Comparison of ENCODE assay signal across 26 mouse cellular contexts in the genomic region with DNA sequence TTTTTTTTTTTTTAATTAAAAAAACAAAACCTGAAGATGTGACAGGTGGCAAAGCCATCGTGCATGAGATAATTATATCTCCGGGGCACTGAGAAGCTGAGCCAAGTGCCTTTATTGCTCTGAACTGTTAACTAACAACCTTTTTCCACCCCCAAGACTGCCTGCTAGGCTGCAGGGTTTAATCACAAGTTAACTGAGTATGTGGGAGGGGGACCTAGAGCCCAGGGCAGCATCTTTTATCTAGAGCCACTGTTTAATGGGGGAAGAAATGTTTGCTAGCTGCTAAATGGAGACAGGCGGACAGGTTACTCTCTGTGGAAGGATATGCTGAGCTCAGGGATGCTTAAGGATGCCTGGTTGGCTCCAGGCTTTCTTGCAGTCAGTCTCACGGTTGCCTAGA.
DNase-seq lines count a peak whose midpoint lies in the region; ATAC-seq and TF ChIP-seq lines count a peak whose summit lies in the region.
"Had no signal": no experiment of that assay in that cellular context is flagged by ENCODE, and none has a peak within 500 bp of the region (broad histone marks: within the 10 kb centered on the region; RNA-seq: fewer than 3 reads in every experiment).

No protein-coding gene starts in this region.

- H3K9me3 ChIP-seq in forebrain, embryonic 14.5 days (replicated peaks; ENCODE audit: control insufficient read depth, low read length): no peaks in the 10 kb centered on the region
- H3K9me3 ChIP-seq in forebrain, embryonic 13.5 days (replicated peaks): no peaks in the 10 kb centered on the region
- no peaks in the 10 kb centered on the region for H3K9me3 ChIP-seq in midbrain, embryonic 14.5 days (ENCODE audit: control insufficient read depth, low read length)
- H3K9me3 ChIP-seq in midbrain, embryonic 10.5 days (replicated peaks): no peaks in the 10 kb centered on the region
- H3K9me3 ChIP-seq in midbrain, postnatal 0 days (ENCODE audit: low read length): no peaks in the 10 kb centered on the region
- H3K9me3 ChIP-seq: embryonic facial prominence, embryonic 12.5 days; heart, embryonic 12.5 days; intestine, embryonic 15.5 days; limb, embryonic 10.5 days; liver, embryonic 15.5 days; lung, embryonic 15.5 days; megakaryocyte, embryonic 14.5 days; neural tube, embryonic 12.5 days had no signal

- DNase-seq in forebrain, embryonic 14.5 days (ENCODE audit: low spot score): peak; percentile 58
- peak; percentile 38 for DNase-seq in midbrain, embryonic 14.5 days
- DNase-seq in midbrain, embryonic 10.5 days (ENCODE audit: low spot score): no peak
- DNase-seq in cerebellum, adult 9-10 months: peak; percentile 74
- peak; percentile 70 for DNase-seq in midbrain, postnatal 0 days (ENCODE audit: low spot score)
- DNase-seq in adrenal gland, adult 8-10 months: no peak
- DNase-seq in gastrocnemius, postnatal 25 days: no peak
- DNase-seq: adrenal gland, postnatal 36 days; heart, adult 11 months; heart, postnatal 10 days; kidney, adult 8-10 months; kidney, postnatal 14 days; liver; lung, postnatal 36 days; right cerebral cortex, adult 18-20 months; right cerebral cortex, postnatal 4 days; thymus, adult 2 months had no signal

- H3K27ac ChIP-seq in forebrain, embryonic 14.5 days (ENCODE audit: low read depth, low read length): no peak overlapping the region
- no peak overlapping the region; the same call in 1 of the 2 replicates for H3K27ac ChIP-seq in forebrain, embryonic 13.5 days
- no peak overlapping the region for H3K27ac ChIP-seq in midbrain, embryonic 14.5 days (replicated peaks; ENCODE audit: low read depth, low read length)
- no peak overlapping the region for H3K27ac ChIP-seq in midbrain, embryonic 10.5 days (replicated peaks)
- H3K27ac ChIP-seq in midbrain, postnatal 0 days (ENCODE audit: low read depth, low read length): no peak overlapping the region
- H3K27ac ChIP-seq: embryonic facial prominence, embryonic 12.5 days; intestine, embryonic 15.5 days; limb, embryonic 10.5 days; liver, embryonic 15.5 days; lung, embryonic 15.5 days; neural tube, embryonic 12.5 days had no signal

- no peak overlapping the region for H3K4me3 ChIP-seq in forebrain, embryonic 14.5 days (ENCODE audit: low read depth, low read length)
- H3K4me3 ChIP-seq in forebrain, embryonic 13.5 days: no peak overlapping the region
- H3K4me3 ChIP-seq in midbrain, embryonic 14.5 days (replicated peaks; ENCODE audit: low read depth, low read length): no peak overlapping the region
- no peak overlapping the region for H3K4me3 ChIP-seq in midbrain, embryonic 10.5 days
- H3K4me3 ChIP-seq in midbrain, postnatal 0 days (ENCODE audit: low read depth, low read length): no peak overlapping the region
- H3K4me3 ChIP-seq: embryonic facial prominence, embryonic 12.5 days; heart, embryonic 12.5 days; intestine, embryonic 15.5 days; limb, embryonic 10.5 days; liver, embryonic 15.5 days; lung, embryonic 15.5 days; megakaryocyte, embryonic 14.5 days; neural tube, embryonic 12.5 days had no signal

- no peak overlapping the region for H3K9ac ChIP-seq in forebrain, embryonic 14.5 days (ENCODE audit: low read length)
- no peak overlapping the region for H3K9ac ChIP-seq in forebrain, embryonic 13.5 days
- H3K9ac ChIP-seq in midbrain, embryonic 14.5 days (replicated peaks; ENCODE audit: low read length): no peak overlapping the region
- H3K9ac ChIP-seq in midbrain, postnatal 0 days (replicated peaks; ENCODE audit: low read length, poor library complexity, severe bottlenecking): no peak overlapping the region
- H3K9ac ChIP-seq: embryonic facial prominence, embryonic 12.5 days; heart, embryonic 12.5 days; intestine, embryonic 15.5 days; liver, embryonic 15.5 days; lung, embryonic 15.5 days; neural tube, embryonic 12.5 days had no signal

- no peak for ATAC-seq in forebrain, embryonic 14.5 days
- ATAC-seq in forebrain, embryonic 13.5 days: no peak
- ATAC-seq in midbrain, embryonic 14.5 days (ENCODE audit: low FRiP score, low TSS enrichment): no peak
- ATAC-seq in midbrain, postnatal 0 days (ENCODE audit: low FRiP score): no peak
- ATAC-seq: intestine, embryonic 15.5 days had no signal

- no peak overlapping the region for H3K4me2 ChIP-seq in forebrain, embryonic 14.5 days (ENCODE audit: low read length)
- no peak overlapping the region for H3K4me2 ChIP-seq in forebrain, embryonic 13.5 days
- H3K4me2 ChIP-seq in midbrain, embryonic 14.5 days (ENCODE audit: low read length): no peak overlapping the region
- no peak overlapping the region for H3K4me2 ChIP-seq in midbrain, postnatal 0 days (ENCODE audit: low read depth, low read length, poor library complexity, severe bottlenecking)
- H3K4me2 ChIP-seq: embryonic facial prominence, embryonic 12.5 days; heart, embryonic 12.5 days; intestine, embryonic 15.5 days; liver, embryonic 15.5 days; lung, embryonic 15.5 days; neural tube, embryonic 12.5 days had no signal

- H3K36me3 ChIP-seq in forebrain, embryonic 14.5 days (ENCODE audit: control insufficient read depth, insufficient read depth, low read length): no peaks in the 10 kb centered on the region
- no peaks in the 10 kb centered on the region; the same call in 1 of the 2 replicates for H3K36me3 ChIP-seq in forebrain, embryonic 13.5 days (ENCODE audit: poor library complexity, severe bottlenecking)
- H3K36me3 ChIP-seq in midbrain, embryonic 14.5 days (ENCODE audit: control insufficient read depth, insufficient read depth, low read length): no peaks in the 10 kb centered on the region
- no peaks in the 10 kb centered on the region for H3K36me3 ChIP-seq in midbrain, embryonic 10.5 days
- peaks cover 13% of the 10 kb centered on the region for H3K36me3 ChIP-seq in midbrain, postnatal 0 days (ENCODE audit: insufficient read depth, low read length)
- H3K36me3 ChIP-seq: intestine, embryonic 15.5 days; liver, embryonic 15.5 days; lung, embryonic 15.5 days; neural tube, embryonic 12.5 days had no signal

- H3K4me1 ChIP-seq in forebrain, embryonic 14.5 days (ENCODE audit: control insufficient read depth, insufficient read depth, low read length): peaks cover 3% of the 10 kb centered on the region; the same call in 1 of the 2 replicates
- 0 out of 2 replicates have a peak, but pooled peaks cover 8% of the 10 kb centered on the region for H3K4me1 ChIP-seq in forebrain, embryonic 13.5 days
- H3K4me1 ChIP-seq in midbrain, embryonic 14.5 days (ENCODE audit: control insufficient read depth, insufficient read depth, low read length): no peaks in the 10 kb centered on the region
- H3K4me1 ChIP-seq in midbrain, embryonic 10.5 days: no peaks in the 10 kb centered on the region
- no peaks in the 10 kb centered on the region for H3K4me1 ChIP-seq in midbrain, postnatal 0 days (ENCODE audit: insufficient read depth, low read length)
- H3K4me1 ChIP-seq: embryonic facial prominence, embryonic 12.5 days; intestine, embryonic 15.5 days; liver, embryonic 15.5 days; lung, embryonic 15.5 days; neural tube, embryonic 12.5 days had no signal

- WGBS in forebrain, embryonic 14.5 days: 34% methylated on average over 4 of the region's 4 CpGs
- 52% methylated on average over 4 of the region's 4 CpGs for WGBS in forebrain, embryonic 13.5 days
- 64% methylated on average over 4 of the region's 4 CpGs for WGBS in midbrain, embryonic 14.5 days
- WGBS in midbrain, embryonic 10.5 days: 87% methylated on average over 4 of the region's 4 CpGs
- 56% methylated on average over 4 of the region's 4 CpGs for WGBS in midbrain, postnatal 0 days

- TF ChIP-seq CTCF in midbrain, postnatal 0 days (IDR thresholded peaks at IDR 0.05): no peak

- H3K27me3 ChIP-seq in forebrain, embryonic 14.5 days (replicated peaks; ENCODE audit: control insufficient read depth, insufficient read depth, low read length): no peaks in the 10 kb centered on the region
- H3K27me3 ChIP-seq in forebrain, embryonic 13.5 days: no peaks in the 10 kb centered on the region
- H3K27me3 ChIP-seq in midbrain, embryonic 14.5 days (ENCODE audit: control insufficient read depth, insufficient read depth, low read length): no peaks in the 10 kb centered on the region
- no peaks in the 10 kb centered on the region for H3K27me3 ChIP-seq in midbrain, embryonic 10.5 days (ENCODE audit: low read depth, poor library complexity, severe bottlenecking)
- no peaks in the 10 kb centered on the region for H3K27me3 ChIP-seq in midbrain, postnatal 0 days (ENCODE audit: insufficient read depth, low read length)
- H3K27me3 ChIP-seq: embryonic facial prominence, embryonic 12.5 days; heart, embryonic 12.5 days; intestine, embryonic 15.5 days; liver, embryonic 15.5 days; lung, embryonic 15.5 days; neural tube, embryonic 12.5 days had no signal

Comparison
In these comparisons a context has a peak if more than half of its experiments do, and no peak if none do; other contexts are left out.
1. DNase-seq: peak in forebrain, embryonic 14.5 days (single experiment), midbrain, embryonic 14.5 days (single experiment), cerebellum, adult 9-10 months (single experiment) and midbrain, postnatal 0 days (single experiment); none in midbrain, embryonic 10.5 days (single experiment), adrenal gland, adult 8-10 months (single experiment) and gastrocnemius, postnatal 25 days (single experiment).